Mouse (Mus musculus): ENCODE results near the gene Gabpa.

DNA sequence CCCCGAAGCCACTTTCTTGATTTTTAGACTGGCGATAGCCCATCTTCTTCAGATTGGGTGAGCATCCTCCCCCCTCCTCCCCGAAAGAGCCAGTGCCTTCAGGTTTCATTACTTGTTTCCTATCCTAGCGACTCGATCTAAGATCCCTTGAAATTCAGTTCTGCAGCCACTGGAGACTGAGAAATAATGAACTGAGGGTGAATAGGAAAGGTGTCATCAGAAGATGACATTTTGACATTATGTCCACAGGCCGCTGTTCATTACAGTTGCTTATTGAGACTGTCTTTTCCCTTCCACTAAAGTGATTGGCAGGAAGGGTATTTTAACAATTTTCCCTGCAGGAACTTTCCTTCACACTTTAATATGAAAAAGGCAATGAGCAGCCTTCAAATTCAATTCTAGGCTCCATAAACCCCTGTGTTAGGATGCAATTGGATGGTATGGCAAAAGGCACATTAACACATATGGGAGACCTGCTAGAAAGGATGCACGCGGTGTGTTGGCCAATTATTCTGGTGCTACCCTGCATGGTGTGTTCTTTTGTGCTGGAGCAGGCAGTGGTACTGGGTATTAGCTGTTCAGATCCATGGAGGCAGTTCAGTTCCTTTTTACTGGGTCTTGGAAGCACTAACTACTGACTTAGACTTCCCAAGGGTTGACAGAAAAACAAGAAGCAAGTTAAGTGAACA is 76.9 kb downstream of the Gabpa start:
- TF ChIP-seq POLR2A (IDR thresholded peaks at IDR 0.05; ENCODE audit: borderline replicate concordance, extremely low read depth, insufficient read depth, insufficient read length, poor library complexity, severe bottlenecking): no peak
- no peak for TF ChIP-seq CTCF (IDR thresholded peaks at IDR 0.05; ENCODE audit: borderline replicate concordance, extremely low read depth, insufficient read depth, insufficient read length)
